Mouse (Mus musculus) bone marrow, adult 2 months (tissue): ENCODE data around the gene Spice1. TPM values are rescaled to one million over a fixed set of nuclear protein-coding genes. Genes with fewer than 3 reads are reported as not detected.

Source experiments
- H3K27ac ChIP-seq: fragments of 200-500 bp; 2 replicates; pipeline ENCODE4 v1.5.1; 2012; ENCODE audit warnings: low read depth, mild to moderate bottlenecking, control low read depth, inconsistent platforms, low read length; ENCODE audit not compliant: control insufficient read depth, poor library complexity, insufficient read depth
- H3K4me1 ChIP-seq: fragments of 200-500 bp; 2 replicates; pipeline ENCODE4 v1.6.1; 2011; ENCODE audit warnings: low read length; ENCODE audit not compliant: control insufficient read depth, insufficient read depth
- H3K4me3 ChIP-seq: fragments of 200-500 bp; replicated peaks from 2 replicates; pipeline ENCODE3; 2011; ENCODE audit warnings: mild to moderate bottlenecking, low read depth, low read length, control low read depth; ENCODE audit not compliant: control insufficient read depth
- CTCF ChIP-seq: fragments of 200-500 bp; IDR thresholded peaks from 2 replicates; pipeline ENCODE4 v1.5.1; 2011; ENCODE audit warnings: low read length, control low read depth; ENCODE audit not compliant: control insufficient read depth, insufficient read depth
- POLR2A ChIP-seq: fragments of 200-500 bp; IDR thresholded peaks from 2 replicates; pipeline ENCODE4 v1.6.1; 2011; ENCODE audit warnings: low read depth, mild to moderate bottlenecking, control low read depth, low read length, borderline replicate concordance; ENCODE audit not compliant: control insufficient read depth
- WGBS: fragments of 180-500 bp; shearing (Covaris S2); methylation state at CpG from one replicate; pipeline ENCODE4 v1.1.7; 2018; 5-methylcytosine and 5-hydroxymethylcytosine counted together
- polyA plus RNA-seq: library from polyadenylated mRNA; stranded (reverse); fragments of >200 nt; gene quantifications from 2 replicates; pipeline ENCODE4 v1.2.4, GENCODE M21; 2011; ENCODE audit warnings: low replicate concordance; ENCODE audit not compliant: missing spikeins, insufficient read depth, insufficient read length

The Spice1 gene
- polyA plus RNA-seq, 1 experiment = 7.6 TPM

DNA sequence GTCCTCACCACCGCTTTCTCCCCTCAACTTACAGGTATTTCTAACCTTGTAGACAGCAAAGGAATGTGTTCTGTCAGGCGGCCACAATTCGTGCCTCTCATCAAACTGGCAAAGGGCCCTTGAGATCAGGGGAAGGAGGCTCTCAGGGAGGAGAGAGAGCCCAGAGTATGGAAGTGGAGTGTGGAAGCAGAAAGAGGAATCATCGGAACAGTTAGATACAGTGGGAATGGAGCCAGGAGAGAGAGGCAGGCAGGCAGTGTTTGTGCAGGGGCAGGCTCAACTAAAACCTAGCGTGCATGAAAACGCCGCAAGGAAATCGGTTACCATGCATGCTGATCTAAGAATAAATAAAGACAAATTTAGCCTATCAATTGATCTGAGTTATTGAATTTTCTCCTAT, 70.7 kb downstream of the Spice1 start:
- TF ChIP-seq CTCF = no peak
- TF ChIP-seq POLR2A = no peak

DNA sequence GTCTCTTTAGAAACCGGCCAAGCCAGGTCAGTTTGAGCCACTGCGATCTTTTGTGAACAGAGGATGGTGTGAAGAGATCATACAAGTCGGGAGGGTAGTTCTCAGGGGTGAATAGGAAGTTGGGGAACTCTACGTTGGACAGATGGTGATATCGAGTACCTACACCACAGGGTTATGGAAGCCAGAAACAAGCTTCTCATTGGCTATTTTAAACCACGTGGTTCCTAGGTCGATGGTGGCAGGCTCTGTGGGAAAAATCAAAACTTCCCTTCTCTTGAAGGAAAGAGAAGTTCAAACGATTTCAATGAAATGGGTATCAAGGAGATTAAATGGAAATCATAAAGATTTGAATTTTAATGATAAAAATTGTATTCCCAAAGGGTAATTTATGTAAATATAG, 74.8 kb downstream of the Spice1 start:
- Histone ChIP-seq H3K4me1 (no peaks in the 10 kb centered on the region), H3K27ac (no peak overlapping the region), H3K4me3 (no peak overlapping the region)
- no peak for TF ChIP-seq CTCF
- TF ChIP-seq POLR2A = no peak
- 65% methylated on average over 8 of the region's 8 CpGs for WGBS

More for the DNA sequence above, 70.7 kb downstream of the Spice1 start:
- WGBS = 86% methylated on average over 8 of the region's 8 CpGs
- no peak overlapping the region for H3K27ac ChIP-seq
- H3K4me3 ChIP-seq = no peak overlapping the region
- H3K4me1 ChIP-seq = no peaks in the 10 kb centered on the region

DNA sequence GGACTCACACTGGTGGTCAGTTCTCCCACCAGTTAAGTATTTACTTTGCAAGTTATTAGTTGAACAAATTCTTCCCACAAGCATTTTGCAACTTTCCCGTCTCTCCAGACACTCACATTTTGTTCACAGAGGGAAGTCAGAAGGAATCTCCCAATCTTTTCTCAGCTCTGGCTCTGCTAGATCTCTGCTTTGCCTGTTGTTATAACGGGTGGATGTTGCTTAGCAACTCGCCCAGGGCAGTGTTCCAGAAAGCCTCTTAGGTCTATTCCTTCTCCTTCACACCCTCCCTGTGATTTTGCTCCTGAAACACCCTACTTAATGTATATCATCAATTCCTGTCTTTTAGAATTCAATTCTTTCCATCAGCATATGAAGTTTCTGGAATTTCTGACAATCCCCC, 76.6 kb downstream of the Spice1 start:
- TF ChIP-seq POLR2A = no peak
- TF ChIP-seq CTCF = no peak
- Histone ChIP-seq H3K27ac (no peak overlapping the region), H3K4me3 (no peak overlapping the region), H3K4me1 (no peaks in the 10 kb centered on the region)
- WGBS = 65% methylated on average over 3 of the region's 3 CpGs

DNA sequence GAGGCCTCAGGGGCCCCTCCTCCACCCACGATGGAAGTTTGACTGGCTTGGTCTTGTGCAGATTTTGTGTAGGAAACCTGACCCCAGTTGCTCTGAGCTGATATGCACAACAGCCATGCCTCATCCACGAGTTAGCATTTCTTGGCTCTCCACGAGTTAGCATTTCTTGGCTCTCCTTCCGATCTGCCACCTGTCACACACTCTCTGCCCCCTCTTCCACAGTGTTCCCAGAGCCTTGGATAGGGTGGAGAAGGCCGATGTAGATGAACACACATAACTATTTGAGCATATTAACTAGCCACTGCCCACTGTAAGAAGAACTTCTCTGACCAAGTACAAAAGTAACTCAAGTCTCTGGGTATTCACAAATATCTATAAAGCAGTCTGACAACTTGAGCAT, 81.5 kb downstream of the Spice1 start:
- WGBS = 74% methylated on average over 5 of the region's 5 CpGs
- TF ChIP-seq POLR2A (no peak), CTCF (no peak)
- Histone ChIP-seq H3K4me3 (no peak overlapping the region), H3K4me1 (no peaks in the 10 kb centered on the region), H3K27ac (no peak overlapping the region)

DNA sequence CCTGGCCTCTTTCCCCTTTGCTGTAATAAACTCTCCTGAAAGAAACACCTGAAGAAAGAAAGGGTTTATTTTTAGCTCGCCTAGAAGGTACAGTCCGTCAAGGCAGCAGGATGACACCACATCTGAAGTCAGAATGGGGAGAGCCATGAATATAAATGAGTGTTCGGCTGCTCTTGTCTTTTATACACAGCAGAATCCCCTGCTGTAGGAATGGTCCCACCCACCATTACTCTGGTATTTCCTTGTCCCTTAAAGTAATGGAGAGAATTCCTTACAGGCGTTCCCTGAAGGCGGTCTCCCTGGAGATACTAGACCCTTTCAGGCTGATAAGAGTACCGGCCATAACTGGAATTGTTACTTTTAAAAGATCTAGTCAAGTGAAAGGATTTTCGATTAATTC, 83.1 kb downstream of the Spice1 start:
- H3K27ac ChIP-seq = no peak overlapping the region
- 81% methylated on average over 7 of the region's 7 CpGs for WGBS
- H3K4me3 ChIP-seq = no peak overlapping the region
- no peaks in the 10 kb centered on the region for H3K4me1 ChIP-seq
- no peak for TF ChIP-seq CTCF
- TF ChIP-seq POLR2A = no peak

DNA sequence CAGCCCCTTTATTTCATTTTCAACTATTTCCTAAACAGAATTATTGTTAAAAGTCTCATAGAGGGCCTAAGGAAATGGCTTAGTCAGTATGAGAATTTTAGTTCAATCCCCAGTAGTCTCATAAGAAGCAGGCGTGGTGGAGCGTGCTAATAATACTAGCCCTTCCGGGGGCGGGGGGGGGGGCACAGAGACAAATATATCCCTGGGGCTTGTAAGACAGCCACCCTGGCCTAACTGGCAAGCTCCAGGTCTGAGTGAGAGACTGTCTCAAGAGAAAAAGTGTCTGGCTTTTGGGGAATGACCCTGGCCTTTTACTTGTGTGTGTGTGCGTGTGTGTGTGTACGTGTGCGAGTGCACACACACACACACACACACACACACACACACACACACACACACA, 88.0 kb downstream of the Spice1 start:
- WGBS = 84% methylated on average over 7 of the region's 7 CpGs
- no peak overlapping the region for H3K4me3 ChIP-seq
- no peaks in the 10 kb centered on the region for H3K4me1 ChIP-seq
- TF ChIP-seq POLR2A = no peak
- TF ChIP-seq CTCF = no peak
- no peak overlapping the region for H3K27ac ChIP-seq

DNA sequence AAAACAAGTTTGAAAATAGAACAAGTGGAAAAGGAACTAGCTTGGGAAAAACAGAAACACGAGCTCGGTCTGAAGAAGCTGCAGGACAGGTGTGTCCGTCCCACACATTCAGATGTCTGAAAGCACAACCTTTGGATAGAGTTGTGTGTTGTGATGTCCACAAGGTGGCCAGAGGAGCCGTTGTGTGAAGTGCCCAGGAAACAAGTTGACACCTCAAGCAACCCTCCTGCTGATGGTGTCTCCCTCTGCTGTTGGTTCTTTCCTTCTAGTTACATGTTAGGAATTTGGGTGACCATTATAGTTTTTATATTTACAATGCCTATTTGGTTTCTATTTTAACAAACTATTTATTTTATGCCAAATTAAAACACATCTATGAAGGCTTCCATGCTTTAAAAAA, 88.6 kb downstream of the Spice1 start:
- Histone ChIP-seq H3K27ac (no peak overlapping the region), H3K4me1 (no peaks in the 10 kb centered on the region), H3K4me3 (no peak overlapping the region)
- WGBS = 57% methylated on average over 4 of the region's 4 CpGs
- TF ChIP-seq POLR2A (no peak), CTCF (no peak)

Other genes starting within 250 kb of the Spice1 start
- gene Atp6v1a, start 207.4 kb upstream of the Spice1 start, polyA plus RNA-seq = 6.4 and 19.8 TPM in 2 replicates
- gene Naa50, start 207.3 kb upstream of the Spice1 start, polyA plus RNA-seq = 28.1 and 38.1 TPM in 2 replicates
- 9.9 and 12.0 TPM in 2 replicates for gene Usf3, start 173.9 kb upstream of the Spice1 start, polyA plus RNA-seq
- 2.5 and 3.6 TPM in 2 replicates for gene Sidt1, start 13.9 kb upstream of the Spice1 start, polyA plus RNA-seq
- gene Cfap44, start 47.7 kb downstream of the Spice1 start, polyA plus RNA-seq = not detected in 2 replicates
- not detected in 2 replicates for gene Boc, start 211.8 kb downstream of the Spice1 start, polyA plus RNA-seq